Mouse (Mus musculus): Measurements from ENCODE around the gene Gm3047. TPM values are rescaled to one million over a fixed set of nuclear protein-coding genes. Genes with fewer than 3 reads are reported as not detected.
"Not testable (repeated sequence)": the region's sequence is repeated elsewhere in the genome, so short reads cannot be mapped to it uniquely, and the experiment has no call there.

Gene Gm3047
- total RNA-seq (2021), result not detected

DNA sequence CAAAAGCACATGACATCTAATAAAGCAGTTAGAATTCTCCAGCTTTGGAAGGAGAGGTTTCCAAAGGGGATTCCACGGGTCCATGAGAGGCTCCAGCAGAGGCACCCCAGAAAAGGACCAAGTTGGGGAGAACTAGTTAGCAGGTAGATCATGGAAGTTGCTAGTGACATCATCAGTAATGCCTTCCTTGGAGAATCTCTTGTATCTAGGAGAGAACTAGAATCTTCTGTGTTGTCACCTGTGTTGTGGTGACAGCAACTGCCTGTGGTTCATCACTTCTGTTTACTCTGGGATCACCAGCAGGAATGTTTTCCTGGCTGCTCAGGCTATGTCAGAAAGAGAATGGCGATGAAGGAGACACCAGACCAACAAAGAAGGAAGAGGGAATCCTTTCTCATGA is at the start of gene Gm3047:
Gene Gm3047 (plus strand): TSS at position 301 of the 400 bp plus-strand sequence.
- DNase-seq; intact Hi-C loops (cut with DNase I): not testable (repeated sequence)

Other genes with a start within 250 kb of the Gm3047 start
- gene Gm3149, start 238.1 kb upstream of the Gm3047 start, total RNA-seq (2021), result not detected
- not detected for gene 2610042L04Rik, start 220.6 kb upstream of the Gm3047 start, total RNA-seq (2021)
- gene Gm3159, start 157.9 kb upstream of the Gm3047 start, total RNA-seq (2021), result not detected
- gene Gm3164, start 140.0 kb upstream of the Gm3047 start, total RNA-seq (2021), result under 1 TPM in 1 of 2 experiments, not detected in 1; 0.17 TPM
- gene Gm3173, start 124.4 kb upstream of the Gm3047 start, total RNA-seq (2021), result not detected
- not detected for gene Gm3182, start 73.7 kb upstream of the Gm3047 start, total RNA-seq (2021)
- gene Gm8159, start 76.9 kb downstream of the Gm3047 start, total RNA-seq (2021), result not detected
- not detected for gene Gm3239, start 108.8 kb downstream of the Gm3047 start, total RNA-seq (2021)
- gene Gm7876, start 153.8 kb downstream of the Gm3047 start, total RNA-seq (2021), result not detected
- under 1 TPM; 0.16 to 0.25 TPM for gene Gm3252, start 171.4 kb downstream of the Gm3047 start, total RNA-seq (2021)
- not detected for gene Gm9602, start 220.9 kb downstream of the Gm3047 start, total RNA-seq (2021)